Mouse (Mus musculus) myocyte (in vitro differentiated cells): ENCODE measurements around the gene Cpt2. TPM values are rescaled to one million over a fixed set of nuclear protein-coding genes. Genes with fewer than 3 reads are reported as not detected.
A peak's percentile ranks its signal among the peaks of the same experiment; 100 is the strongest.

Experiments used
- H3K27me3 ChIP-seq: one replicate; pipeline ENCODE4 v1.6.1; 2011; ENCODE audit not compliant: control insufficient read depth, insufficient read depth, insufficient read length
- H3K36me3 ChIP-seq: one replicate; pipeline ENCODE4 v1.6.1; 2011; ENCODE audit not compliant: control insufficient read depth, insufficient read depth
- H3K4me2 ChIP-seq: one replicate; pipeline ENCODE4 v1.6.1; 2011; ENCODE audit warnings: low read depth, control low read depth
- H3K4me3 ChIP-seq: one replicate; pipeline ENCODE4 v1.5.1; 2011; ENCODE audit warnings: mild to moderate bottlenecking, control low read depth, moderate library complexity
- H3K79me2 ChIP-seq: one replicate; pipeline ENCODE4 v1.6.1; 2011; ENCODE audit not compliant: control insufficient read depth, insufficient read depth
- H3ac ChIP-seq: one replicate; pipeline ENCODE4 v1.6.1; 2011; ENCODE audit not compliant: control insufficient read depth, insufficient read length
- CEBPB ChIP-seq: IDR thresholded peaks from 2 replicates; pipeline ENCODE4 v1.6.1; 2011; ENCODE audit warnings: mild to moderate bottlenecking, moderate library complexity; ENCODE audit not compliant: poor library complexity, insufficient read depth, severe bottlenecking
- E2F4 ChIP-seq: IDR thresholded peaks from one replicate; pipeline ENCODE4 v1.6.1; 2011; ENCODE audit warnings: mild to moderate bottlenecking, control low read depth, moderate library complexity; ENCODE audit not compliant: insufficient read depth
- MAX ChIP-seq: IDR thresholded peaks from one replicate; pipeline ENCODE4 v1.6.1; 2011; ENCODE audit warnings: low read depth, mild to moderate bottlenecking, control low read depth
- MYOD1 ChIP-seq, 3 experiments: IDR thresholded peaks; one replicate each; pipeline ENCODE4 v1.6.1; 2011; ENCODE audit warnings: control low read depth in 2 of 3, low read depth in 2 of 3, mild to moderate bottlenecking in 2 of 3, moderate library complexity in 1 of 3; ENCODE audit not compliant: insufficient read length in 2 of 3, control insufficient read depth in 1 of 3
- MYOG ChIP-seq, 3 experiments: IDR thresholded peaks; one replicate each; pipeline ENCODE4 v1.6.1; 2011; ENCODE audit warnings: control low read depth in 2 of 3, low read depth in 2 of 3, mild to moderate bottlenecking in 2 of 3; ENCODE audit not compliant: insufficient read length in 2 of 3, control insufficient read depth in 1 of 3, insufficient read depth in 1 of 3
- POLR2A ChIP-seq: IDR thresholded peaks from one replicate; pipeline ENCODE4 v1.6.1; 2011; ENCODE audit warnings: low read depth, mild to moderate bottlenecking, control low read depth, moderate library complexity; ENCODE audit not compliant: insufficient read length
- POLR2AphosphoS2 ChIP-seq: IDR thresholded peaks from one replicate; pipeline ENCODE4 v1.6.1; 2011; ENCODE audit warnings: low read depth, control low read depth; ENCODE audit not compliant: insufficient read length
- REST ChIP-seq: IDR thresholded peaks from one replicate; pipeline ENCODE4 v1.6.1; 2011; ENCODE audit warnings: mild to moderate bottlenecking, control low read depth, moderate library complexity; ENCODE audit not compliant: insufficient read depth, insufficient read length
- SRF ChIP-seq: IDR thresholded peaks from one replicate; pipeline ENCODE4 v1.6.1; 2011; ENCODE audit warnings: low read depth; ENCODE audit not compliant: control insufficient read depth, insufficient read length
- TCF12 ChIP-seq: IDR thresholded peaks from one replicate; pipeline ENCODE4 v1.6.1; 2011; ENCODE audit warnings: mild to moderate bottlenecking, control low read depth; ENCODE audit not compliant: poor library complexity, insufficient read depth, severe bottlenecking
- TCF3 ChIP-seq: IDR thresholded peaks from one replicate; pipeline ENCODE4 v1.6.1; 2011; ENCODE audit warnings: low read depth, control low read depth; ENCODE audit not compliant: insufficient read length
- USF1 ChIP-seq: IDR thresholded peaks from one replicate; pipeline ENCODE4 v1.6.1; 2011; ENCODE audit warnings: low read depth, mild to moderate bottlenecking, control low read depth, moderate library complexity
- polyA plus RNA-seq: library from polyadenylated mRNA; unstranded; fragments of >200 nt; fragmentation: generic; extraction: Trizol; gene quantifications from one replicate; pipeline ENCODE4 v1.2.1, GENCODE M21; 2012; ENCODE audit warnings: missing spikeins

The Cpt2 gene
- polyA plus RNA-seq, 1 experiment = 29.4 TPM

DNA sequence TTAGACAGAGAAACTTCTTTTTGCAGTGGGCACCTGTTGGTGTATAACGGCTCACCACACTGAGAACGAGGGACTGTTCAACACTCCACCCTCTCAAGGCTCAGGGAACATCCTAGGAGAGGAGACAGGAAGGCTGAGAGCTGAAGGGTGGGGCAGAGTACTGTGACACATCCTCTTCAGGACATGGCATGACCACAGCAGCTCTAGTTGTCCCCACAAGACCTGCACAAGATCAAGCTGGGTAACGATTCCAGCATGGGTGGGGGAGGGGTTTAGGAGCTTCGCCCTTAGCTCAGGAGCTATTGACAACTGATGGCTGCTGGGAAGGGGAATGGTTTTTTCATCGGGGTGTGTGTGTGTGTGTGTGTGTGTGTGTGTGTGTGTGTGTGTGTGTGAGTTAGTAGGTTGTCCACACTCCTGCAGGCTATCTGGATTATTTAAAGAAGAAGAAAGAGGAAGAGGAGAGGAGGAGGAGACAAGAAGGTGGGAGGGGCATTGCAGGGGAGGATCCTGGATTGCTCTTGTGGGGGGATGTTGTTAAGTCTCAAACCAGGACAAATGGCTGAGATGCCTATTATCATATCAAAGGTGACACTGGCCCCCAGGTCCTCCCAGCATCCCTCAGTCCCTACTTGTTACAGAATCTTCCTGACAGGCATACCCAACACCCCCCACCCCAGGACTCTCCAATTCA, 43.2 kb upstream of the Cpt2 start:
- Histone ChIP-seq H3K27me3 (no peaks in the 10 kb centered on the region), H3K36me3 (no peaks in the 10 kb centered on the region), H3K79me2 (no peaks in the 10 kb centered on the region), H3ac (no peak overlapping the region), H3K4me3 (no peak overlapping the region), H3K4me2 (no peak overlapping the region)
- TF ChIP-seq POLR2A (no peak), POLR2AphosphoS2 (no peak), TCF3 (no peak), MYOG (IDR thresholded peaks at IDR 0.05; ENCODE audit: control insufficient read depth in 1 of 3, insufficient read depth in 1 of 3, insufficient read length in 2 of 3, low read depth in 2 of 3) (no peak)

DNA sequence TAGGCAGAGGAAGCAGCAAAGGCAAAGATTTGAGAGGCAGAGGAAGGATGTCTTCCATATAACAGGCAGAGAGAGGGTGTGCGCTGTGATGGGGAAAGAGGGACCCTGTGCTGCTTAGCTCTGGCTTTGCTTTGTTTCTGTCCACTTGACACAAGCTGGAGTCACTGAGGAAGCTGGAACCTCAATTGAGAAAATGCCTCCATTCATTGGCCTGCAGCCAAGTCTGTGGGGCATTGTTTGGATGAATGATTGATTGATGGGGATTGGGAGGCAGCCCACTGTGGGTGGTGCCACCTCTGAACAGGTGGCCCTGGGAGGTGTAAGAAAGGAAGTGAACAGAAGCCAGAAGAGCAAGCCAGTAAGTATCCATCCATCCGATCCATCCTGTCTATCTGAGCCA, 39.4 kb upstream of the Cpt2 start:
- Histone ChIP-seq H3K4me3 (no peak overlapping the region), H3K36me3 (no peaks in the 10 kb centered on the region), H3K79me2 (no peaks in the 10 kb centered on the region), H3K27me3 (peaks cover 15% of the 10 kb centered on the region), H3ac (no peak overlapping the region), H3K4me2 (no peak overlapping the region)
- TF ChIP-seq POLR2AphosphoS2 (no peak), CEBPB (no peak), USF1 (no peak), SRF (no peak), E2F4 (no peak), TCF3 (no peak), MYOD1 (IDR thresholded peaks at IDR 0.05; ENCODE audit: control insufficient read depth in 1 of 3, insufficient read length in 2 of 3, low read depth in 2 of 3) (no peak), MYOG (IDR thresholded peaks at IDR 0.05; ENCODE audit: control insufficient read depth in 1 of 3, insufficient read depth in 1 of 3, insufficient read length in 2 of 3, low read depth in 2 of 3) (no peak), REST (no peak), MAX (no peak), TCF12 (no peak), POLR2A (no peak)

DNA sequence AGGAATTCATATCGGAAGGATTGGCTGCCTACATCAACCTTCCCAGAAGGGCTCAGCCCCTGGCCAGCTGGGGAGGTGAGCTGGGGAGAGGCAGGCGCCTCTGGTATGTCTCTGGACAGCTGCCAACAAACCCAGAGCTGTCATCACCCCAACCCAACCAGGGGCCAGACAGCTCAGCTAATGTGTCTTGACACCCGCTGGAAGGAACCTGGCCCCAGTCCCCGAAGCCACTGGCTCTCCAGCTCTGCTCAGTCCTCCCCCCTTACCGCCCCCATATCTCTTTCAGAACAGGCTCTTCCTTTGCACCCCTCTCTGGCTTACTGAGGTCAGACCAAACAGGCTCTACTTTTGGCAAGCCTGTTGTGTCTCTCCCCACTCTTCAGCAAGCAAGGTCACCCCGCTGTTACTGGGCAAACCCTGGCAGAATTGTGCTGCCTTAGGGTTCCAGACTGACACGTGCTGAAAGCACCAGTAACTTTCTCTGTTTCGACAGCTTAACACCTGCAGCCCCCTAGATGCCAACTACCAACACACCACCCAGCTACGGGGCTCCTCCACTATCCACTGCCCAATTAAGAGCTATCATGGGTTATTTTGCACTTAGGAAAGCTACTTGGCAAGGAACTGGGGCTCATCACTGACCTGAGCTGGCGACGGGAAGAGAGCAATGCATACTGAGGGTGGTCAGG, 38.8 kb upstream of the Cpt2 start:
- Histone ChIP-seq H3K4me2 (peak overlapping the region; percentile 38), H3K36me3 (no peaks in the 10 kb centered on the region), H3K4me3 (no peak overlapping the region), H3K79me2 (no peaks in the 10 kb centered on the region), H3K27me3 (peaks cover 15% of the 10 kb centered on the region), H3ac (no peak overlapping the region)
- TF ChIP-seq MYOG (IDR thresholded peaks at IDR 0.05; ENCODE audit: control insufficient read depth in 1 of 3, insufficient read depth in 1 of 3, insufficient read length in 2 of 3, low read depth in 2 of 3) = peak in 1 of 3 experiments; percentile 31
- TF ChIP-seq CEBPB = no peak

DNA sequence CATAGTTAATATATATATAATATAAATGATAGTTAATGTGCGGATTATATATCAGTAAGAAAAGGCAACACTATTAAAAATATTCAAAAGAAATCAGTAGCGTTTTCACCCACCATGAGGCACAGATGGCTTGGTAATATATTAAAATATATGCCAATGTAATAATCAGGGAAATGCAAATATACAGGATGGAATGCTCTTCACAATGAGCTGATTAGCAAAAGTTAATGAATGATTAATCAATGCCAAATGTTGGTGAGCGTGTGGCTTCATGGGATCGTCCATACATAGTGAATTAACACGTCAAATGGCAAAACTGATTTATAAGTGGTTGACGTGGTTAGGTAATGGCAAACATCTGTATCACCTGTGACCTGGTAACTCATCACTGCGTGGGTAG, 35.1 kb upstream of the Cpt2 start:
- Histone ChIP-seq H3K4me2 (no peak overlapping the region), H3K36me3 (no peaks in the 10 kb centered on the region), H3K79me2 (no peaks in the 10 kb centered on the region), H3ac (no peak overlapping the region), H3K27me3 (peaks cover 15% of the 10 kb centered on the region), H3K4me3 (no peak overlapping the region)
- TF ChIP-seq USF1 (no peak), MYOG (IDR thresholded peaks at IDR 0.05; ENCODE audit: control insufficient read depth in 1 of 3, insufficient read depth in 1 of 3, insufficient read length in 2 of 3, low read depth in 2 of 3) (no peak), POLR2A (no peak), REST (no peak), E2F4 (no peak), SRF (no peak), MAX (no peak), TCF12 (no peak), TCF3 (no peak), POLR2AphosphoS2 (no peak), CEBPB (no peak)

DNA sequence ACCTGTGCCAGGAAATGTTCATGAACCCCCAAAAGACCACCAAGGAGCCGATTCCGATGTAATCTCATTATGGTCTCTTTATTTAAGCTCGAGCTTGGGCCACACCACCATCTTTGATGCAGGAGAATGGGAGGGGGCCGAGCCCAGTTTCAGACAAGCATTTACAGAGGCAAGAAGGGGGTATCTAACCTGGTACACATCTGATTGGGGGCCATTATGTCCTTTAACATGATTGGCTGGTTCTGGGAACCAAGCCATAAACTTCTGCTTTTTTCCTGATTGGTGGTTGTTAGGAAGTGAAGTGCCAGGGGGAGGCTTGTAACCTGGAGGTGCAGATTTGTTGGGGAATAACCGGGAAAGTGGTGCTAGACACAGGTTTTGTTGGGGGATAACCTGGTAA, 32.3 kb upstream of the Cpt2 start:
- Histone ChIP-seq H3K36me3 (no peaks in the 10 kb centered on the region), H3K27me3 (peaks cover 17% of the 10 kb centered on the region), H3ac (no peak overlapping the region), H3K4me3 (no peak overlapping the region), H3K79me2 (no peaks in the 10 kb centered on the region), H3K4me2 (no peak overlapping the region)
- no peak for TF ChIP-seq REST
- TF ChIP-seq MAX = no peak
- TF ChIP-seq POLR2A = no peak
- TF ChIP-seq POLR2AphosphoS2 = no peak
- no peak for TF ChIP-seq MYOG (IDR thresholded peaks at IDR 0.05; ENCODE audit: control insufficient read depth in 1 of 3, insufficient read depth in 1 of 3, insufficient read length in 2 of 3, low read depth in 2 of 3)
- no peak for TF ChIP-seq TCF12
- no peak for TF ChIP-seq SRF
- no peak for TF ChIP-seq TCF3
- no peak for TF ChIP-seq MYOD1 (IDR thresholded peaks at IDR 0.05; ENCODE audit: control insufficient read depth in 1 of 3, insufficient read length in 2 of 3, low read depth in 2 of 3)
